Mouse (Mus musculus) forebrain, embryonic 13.5 days (tissue): Measurements from ENCODE around the gene Cd19. TPM values are rescaled to one million over a fixed set of nuclear protein-coding genes. Genes with fewer than 3 reads are reported as not detected.

ENCODE experiments used
- ATAC-seq: fragments of 200-750 bp; cut with Nextera tagmentation; 2 replicates; pipeline ENCODE4 v1.8.0; 2017
- H3K27ac ChIP-seq: fragments of 300-500 bp; sonication (generic); 2 replicates; pipeline ENCODE4 v1.5.1; 2015; ENCODE audit warnings: inconsistent platforms, mild to moderate bottlenecking, moderate library complexity
- H3K27me3 ChIP-seq: fragments of 300-500 bp; sonication (generic); 2 replicates; pipeline ENCODE4 v1.6.1; 2015; ENCODE audit warnings: mild to moderate bottlenecking, inconsistent platforms
- H3K36me3 ChIP-seq: fragments of 300-500 bp; sonication (generic); 2 replicates; pipeline ENCODE4 v1.6.1; 2015; ENCODE audit warnings: mild to moderate bottlenecking, inconsistent platforms; ENCODE audit not compliant: poor library complexity, severe bottlenecking
- H3K4me1 ChIP-seq: fragments of 300-500 bp; sonication (generic); 2 replicates; pipeline ENCODE4 v1.6.1; 2015; ENCODE audit warnings: inconsistent platforms
- H3K4me2 ChIP-seq: fragments of 300-500 bp; sonication (generic); 2 replicates; pipeline ENCODE4 v1.6.1; 2015; ENCODE audit warnings: inconsistent platforms, mild to moderate bottlenecking, moderate library complexity
- H3K4me3 ChIP-seq: fragments of 300-500 bp; sonication (generic); 2 replicates; pipeline ENCODE4 v1.5.1; 2015; ENCODE audit warnings: mild to moderate bottlenecking, inconsistent platforms
- H3K9ac ChIP-seq: fragments of 300-500 bp; sonication (generic); 2 replicates; pipeline ENCODE4 v1.6.1; 2015; ENCODE audit warnings: mild to moderate bottlenecking, inconsistent platforms
- H3K9me3 ChIP-seq: fragments of 300-500 bp; sonication (generic); replicated peaks from 2 replicates; pipeline ENCODE4 v1.6.1; 2016; ENCODE audit warnings: inconsistent platforms
- WGBS: fragments of 180-500 bp; shearing (Covaris S2); methylation state at CpG from one replicate; pipeline ENCODE4 v1.1.7; 2015; 5-methylcytosine and 5-hydroxymethylcytosine counted together
- polyA plus RNA-seq: library from polyadenylated mRNA; unstranded; fragments of >200 nt; fragmentation: Nextera tagmentation; extraction: Ambion mirVana; gene quantifications from 2 replicates; pipeline ENCODE4 v1.2.1, GENCODE M21; 2015

Cd19 gene
- polyA plus RNA-seq, 1 experiment from 2014 or later = not detected

- Histone ChIP-seq H3K4me2 (peak overlapping the region; percentile 90), H3K4me3 (peak overlapping the region; percentile 70), H3K9me3 (no peaks in the 10 kb centered on the region), H3K4me1 (peaks cover 16% of the 10 kb centered on the region), H3K27ac (no peak overlapping the region), H3K9ac (peak overlapping the region; percentile 90), H3K36me3 (peaks cover 8% of the 10 kb centered on the region; the same call in 1 of the 2 replicates), H3K27me3 (no peaks in the 10 kb centered on the region)
- WGBS = 26% methylated on average over 15 of the region's 15 CpGs
- no peak; the same call in 1 of the 2 replicates for ATAC-seq
Measured at GRCm38 (mm10) chr7:126429503-126429898, 14.8 kb upstream of the Cd19 start.

- Histone ChIP-seq H3K4me3 (peak within 1 kb of the TSS; percentile 70), H3K9me3 (no peaks in the 10 kb centered on the region)
- WGBS = under 1% methylated on average over 80 of the region's 82 CpGs
Measured at GRCm38 (mm10) chr7:126428631-126429502, 14.2 kb upstream of the Cd19 start, which contains the start of gene Rabep2. Rabep2 (plus strand) TSS chr7:126428759.

GRCm38 (mm10) chr7:126428154-126428553 is 13.5 kb upstream of the Cd19 start:
- WGBS = 18% methylated on average over 4 of the region's 4 CpGs
- Histone ChIP-seq H3K4me2 (peak overlapping the region; percentile 90), H3K9me3 (no peaks in the 10 kb centered on the region), H3K4me1 (peaks cover 16% of the 10 kb centered on the region), H3K27me3 (no peaks in the 10 kb centered on the region), H3K4me3 (peak overlapping the region; percentile 70), H3K9ac (peak overlapping the region; percentile 90), H3K36me3 (no peaks in the 10 kb centered on the region), H3K27ac (peak overlapping the region; percentile 80)
- no peak for ATAC-seq

More at GRCm38 (mm10) chr7:126428631-126429502, 14.2 kb upstream of the Cd19 start, which contains the start of gene Rabep2:
- peak; percentile 95 for ATAC-seq
- Histone ChIP-seq H3K9ac (peak within 1 kb of the TSS; percentile 90), H3K27ac (peak within 1 kb of the TSS; percentile 80), H3K27me3 (no peaks in the 10 kb centered on the region), H3K4me1 (peaks cover 16% of the 10 kb centered on the region), H3K36me3 (0 out of 2 replicates have a peak, but pooled peaks cover 1% of the 10 kb centered on the region), H3K4me2 (peak within 1 kb of the TSS; percentile 90)

- Histone ChIP-seq H3K27ac (no peak overlapping the region), H3K27me3 (no peaks in the 10 kb centered on the region), H3K36me3 (no peaks in the 10 kb centered on the region), H3K4me1 (peaks cover 16% of the 10 kb centered on the region), H3K9ac (no peak overlapping the region), H3K9me3 (no peaks in the 10 kb centered on the region), H3K4me2 (no peak overlapping the region; the same call in 1 of the 2 replicates), H3K4me3 (no peak overlapping the region)
- WGBS = 69% methylated on average over 12 of the region's 13 CpGs
- ATAC-seq = no peak
Measured at GRCm38 (mm10) chr7:126427323-126427860, 12.7 kb upstream of the Cd19 start.

GRCm38 (mm10) chr7:126424161-126424560 is 9.5 kb upstream of the Cd19 start:
- Histone ChIP-seq H3K4me1 (peaks cover 10% of the 10 kb centered on the region), H3K27ac (no peak overlapping the region), H3K9me3 (no peaks in the 10 kb centered on the region), H3K27me3 (no peaks in the 10 kb centered on the region), H3K9ac (no peak overlapping the region), H3K4me2 (no peak overlapping the region), H3K4me3 (no peak overlapping the region), H3K36me3 (no peaks in the 10 kb centered on the region)
- no peak for ATAC-seq
- WGBS = 89% methylated on average over 6 of the region's 6 CpGs

- 85% methylated on average over 5 of the region's 5 CpGs for WGBS
Measured at GRCm38 (mm10) chr7:126421756-126422155, 7.1 kb upstream of the Cd19 start.

GRCm38 (mm10) chr7:126418496-126418895 is 3.8 kb upstream of the Cd19 start:
- Histone ChIP-seq H3K9me3 (no peaks in the 10 kb centered on the region), H3K9ac (no peak overlapping the region), H3K4me3 (no peak overlapping the region), H3K27ac (no peak overlapping the region), H3K4me1 (peaks cover 12% of the 10 kb centered on the region; the same call in 1 of the 2 replicates), H3K36me3 (no peaks in the 10 kb centered on the region), H3K27me3 (no peaks in the 10 kb centered on the region), H3K4me2 (no peak overlapping the region)
- whole genome bisulfite sequencing = 66% methylated on average over 3 of the region's 3 CpGs
- no peak for ATAC-seq

More at GRCm38 (mm10) chr7:126421756-126422155, 7.1 kb upstream of the Cd19 start:
- H3K4me1 ChIP-seq = peaks cover 8% of the 10 kb centered on the region; the same call in 1 of the 2 replicates
- H3K36me3 ChIP-seq = no peaks in the 10 kb centered on the region
- no peaks in the 10 kb centered on the region for H3K27me3 ChIP-seq
- no peaks in the 10 kb centered on the region for H3K9me3 ChIP-seq
- no peak overlapping the region for H3K4me3 ChIP-seq
- H3K9ac ChIP-seq = no peak overlapping the region
- H3K4me2 ChIP-seq = no peak overlapping the region
- ATAC-seq = no peak
- no peak overlapping the region for H3K27ac ChIP-seq

- ATAC-seq = no peak
- no peak overlapping the region for H3K4me2 ChIP-seq
- no peak overlapping the region for H3K9ac ChIP-seq
- H3K4me1 ChIP-seq = peaks cover 12% of the 10 kb centered on the region; the same call in 1 of the 2 replicates
- H3K27ac ChIP-seq = no peak overlapping the region
- H3K36me3 ChIP-seq = no peaks in the 10 kb centered on the region
- no peaks in the 10 kb centered on the region for H3K27me3 ChIP-seq
- WGBS = 64% methylated on average over 4 of the region's 4 CpGs
- no peak overlapping the region for H3K4me3 ChIP-seq
- H3K9me3 ChIP-seq = no peaks in the 10 kb centered on the region
Measured at GRCm38 (mm10) chr7:126417606-126418005, 2.9 kb upstream of the Cd19 start.

- no peak overlapping the region for H3K9ac ChIP-seq
- ATAC-seq = no peak
- no peaks in the 10 kb centered on the region for H3K9me3 ChIP-seq
- no peak overlapping the region for H3K4me2 ChIP-seq
- peaks cover 12% of the 10 kb centered on the region; the same call in 1 of the 2 replicates for H3K4me1 ChIP-seq
- H3K27ac ChIP-seq = no peak overlapping the region
- H3K27me3 ChIP-seq = no peaks in the 10 kb centered on the region
- WGBS = 3% methylated on average over 8 of the region's 8 CpGs
- H3K4me3 ChIP-seq = no peak overlapping the region
- no peaks in the 10 kb centered on the region for H3K36me3 ChIP-seq
Measured at GRCm38 (mm10) chr7:126417045-126417444, 2.4 kb upstream of the Cd19 start.

- Histone ChIP-seq H3K36me3 (no peaks in the 10 kb centered on the region), H3K4me2 (no peak overlapping the region), H3K9me3 (no peaks in the 10 kb centered on the region), H3K4me3 (no peak overlapping the region), H3K27me3 (no peaks in the 10 kb centered on the region), H3K4me1 (peaks cover 12% of the 10 kb centered on the region; the same call in 1 of the 2 replicates), H3K27ac (no peak overlapping the region), H3K9ac (0 out of 2 replicates have a peak overlapping the region, but pooled peaks have one; percentile 5)
- ATAC-seq = no peak
- 50% methylated on average over 2 of the region's 2 CpGs for WGBS
Measured at GRCm38 (mm10) chr7:126416615-126417014, 1.9 kb upstream of the Cd19 start.

- H3K4me2 ChIP-seq = no peak overlapping the region
- WGBS = 95% methylated on average over 4 of the region's 4 CpGs
Measured at GRCm38 (mm10) chr7:126411061-126411460, 3.6 kb downstream of the Cd19 start.

GRCm38 (mm10) chr7:126408686-126409085 is 6.0 kb downstream of the Cd19 start:
- WGBS = 78% methylated on average over 2 of the region's 2 CpGs
- no peak for ATAC-seq
- no peaks in the 10 kb centered on the region for H3K4me1 ChIP-seq
- no peaks in the 10 kb centered on the region for H3K27me3 ChIP-seq
- no peak overlapping the region for H3K4me2 ChIP-seq
- H3K9ac ChIP-seq = no peak overlapping the region
- no peaks in the 10 kb centered on the region for H3K36me3 ChIP-seq
- no peaks in the 10 kb centered on the region for H3K9me3 ChIP-seq
- no peak overlapping the region for H3K27ac ChIP-seq
- H3K4me3 ChIP-seq = no peak overlapping the region

More at GRCm38 (mm10) chr7:126411061-126411460, 3.6 kb downstream of the Cd19 start:
- Histone ChIP-seq H3K9ac (no peak overlapping the region), H3K9me3 (no peaks in the 10 kb centered on the region), H3K36me3 (no peaks in the 10 kb centered on the region), H3K4me1 (no peaks in the 10 kb centered on the region), H3K27me3 (no peaks in the 10 kb centered on the region), H3K4me3 (no peak overlapping the region), H3K27ac (no peak overlapping the region)
- no peak for ATAC-seq
